Mouse (Mus musculus) kidney, postnatal 4 days (tissue): ENCODE measurements around the gene Hmox2.
A peak's percentile ranks its signal among the peaks of the same experiment; 100 is the strongest.

ENCODE experiments used
- DNase-seq, 2 experiments: peaks; one replicate each; pipeline ENCODE4 v3.0.0; 2021; ENCODE audit warnings: mixed read lengths in 2 of 2

Hmox2 gene

GRCm38 (mm10) chr16:4726528-4727128 lies 467 bp downstream of the Hmox2 start:
- DNase-seq: no peak

- DNase-seq: no peak
Observed at GRCm38 (mm10) chr16:4727526-4727925, 1.4 kb downstream of the Hmox2 start.

- DNase-seq: no peak
Observed at GRCm38 (mm10) chr16:4727963-4728362, 1.8 kb downstream of the Hmox2 start.

GRCm38 (mm10) chr16:4730776-4731358 lies 4.7 kb downstream of the Hmox2 start:
- DNase-seq: no peak

GRCm38 (mm10) chr16:4736262-4736661 lies 10.1 kb downstream of the Hmox2 start:
- DNase-seq: no peak

- DNase-seq: no peak
Observed at GRCm38 (mm10) chr16:4739994-4740393, 13.8 kb downstream of the Hmox2 start.

- DNase-seq: no peak
Observed at GRCm38 (mm10) chr16:4742186-4742585, 16.0 kb downstream of the Hmox2 start.

GRCm38 (mm10) chr16:4752155-4752554 lies 26.0 kb downstream of the Hmox2 start:
- DNase-seq: no peak

GRCm38 (mm10) chr16:4754045-4754444 lies 27.9 kb downstream of the Hmox2 start:
- DNase-seq: no peak

GRCm38 (mm10) chr16:4756660-4757335 lies 30.6 kb downstream of the Hmox2 start:
- peak in 1 of 2 experiments; percentile 35 for DNase-seq

- no peak for DNase-seq
Observed at GRCm38 (mm10) chr16:4762437-4762836, 36.3 kb downstream of the Hmox2 start.

GRCm38 (mm10) chr16:4763276-4763675 lies 37.1 kb downstream of the Hmox2 start:
- DNase-seq: peak in 1 of 2 experiments; percentile 40

GRCm38 (mm10) chr16:4765852-4766251 lies 39.7 kb downstream of the Hmox2 start:
- no peak for DNase-seq

- no peak for DNase-seq
Observed at GRCm38 (mm10) chr16:4767012-4767790, 41.0 kb downstream of the Hmox2 start.

GRCm38 (mm10) chr16:4768719-4769118 lies 42.6 kb downstream of the Hmox2 start:
- no peak for DNase-seq

- no peak for DNase-seq
Observed at GRCm38 (mm10) chr16:4773289-4773970, 47.3 kb downstream of the Hmox2 start.

GRCm38 (mm10) chr16:4777171-4777904 lies 51.2 kb downstream of the Hmox2 start:
- DNase-seq: peak; percentile 25 to 40

GRCm38 (mm10) chr16:4777905-4778609 lies 51.9 kb downstream of the Hmox2 start:
- no peak for DNase-seq

- DNase-seq: no peak
Observed at GRCm38 (mm10) chr16:4778940-4779339, 52.8 kb downstream of the Hmox2 start.

- DNase-seq: peak; percentile 40 to 50
Observed at GRCm38 (mm10) chr16:4781524-4782196, 55.5 kb downstream of the Hmox2 start.

- DNase-seq: no peak
Observed at GRCm38 (mm10) chr16:4782515-4782914, 56.4 kb downstream of the Hmox2 start.
